Mouse (Mus musculus): ENCODE measurements at regions not wholly inside any gene's neighbourhood (a gene's known extent, or its start where the extent isn't known, plus 50 kb on each side); places are given as distances from the start of the nearest gene placed in this dataset.

DNA sequence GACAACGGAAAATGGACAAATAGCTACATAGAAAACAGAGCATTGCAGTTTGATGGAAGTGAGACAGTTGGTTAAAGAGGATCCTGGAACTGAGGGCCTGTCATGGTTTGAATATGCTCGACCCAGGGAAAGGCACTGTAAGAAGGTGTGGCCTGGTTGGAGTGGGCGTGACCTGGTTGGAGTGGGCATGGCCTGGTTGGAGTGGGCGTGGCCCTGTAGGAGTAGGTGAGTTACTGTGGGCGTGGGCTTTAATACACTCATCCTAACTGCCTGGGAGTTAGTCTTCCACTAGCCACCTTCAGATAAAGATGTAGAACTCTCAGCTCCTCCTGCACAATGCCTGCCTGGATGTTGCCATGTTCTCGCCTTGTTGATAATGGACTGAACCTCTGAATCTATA is 126.8 kb upstream of the Tbx3 start:
- no peak for DNase-seq (ENCODE audit: low read depth, low spot score)
- H3K9ac ChIP-seq (ENCODE audit: control insufficient read depth, low read depth, low read length, poor library complexity, severe bottlenecking), result no peak overlapping the region
- no peak overlapping the region for H3K27ac ChIP-seq (ENCODE audit: control insufficient read depth, low read depth, low read length)
- no peak overlapping the region for H3K4me3 ChIP-seq (ENCODE audit: control insufficient read depth in 1 of 2, insufficient read depth in 1 of 2, low read depth in 2 of 2, low read length in 2 of 2)
- no peaks in the 10 kb centered on the region for H3K9me3 ChIP-seq (replicated peaks; ENCODE audit: insufficient read depth, low read length)
- no peak for TF ChIP-seq MYB (IDR thresholded peaks at IDR 0.05; ENCODE audit: low read depth, low read length)
- no peak for TF ChIP-seq MAZ (IDR thresholded peaks at IDR 0.05; ENCODE audit: low read depth, low read length)
- TF ChIP-seq BHLHE40 (IDR thresholded peaks at IDR 0.05; ENCODE audit: borderline replicate concordance, low read depth, low read length), result no peak
- TF ChIP-seq POLR2AphosphoS5 (IDR thresholded peaks at IDR 0.05; ENCODE audit: borderline replicate concordance, low read depth, low read length), result no peak
- no peak for TF ChIP-seq GABPA (IDR thresholded peaks at IDR 0.05; ENCODE audit: low read depth, low read length)
- TF ChIP-seq MAFK (IDR thresholded peaks at IDR 0.05; ENCODE audit: borderline replicate concordance, low read depth, low read length), result no peak
- TF ChIP-seq USF2 (IDR thresholded peaks at IDR 0.05; ENCODE audit: borderline replicate concordance in 1 of 2, insufficient read depth in 1 of 2, low read depth in 1 of 2, low read length in 2 of 2), result no peak
- TF ChIP-seq POLR2A (IDR thresholded peaks at IDR 0.05; ENCODE audit: control insufficient read depth in 1 of 2, insufficient read depth in 1 of 2, low read depth in 1 of 2, low read length in 2 of 2, poor library complexity in 1 of 2), result no peak
- no peak for TF ChIP-seq USF1 (IDR thresholded peaks at IDR 0.05; ENCODE audit: low read depth, low read length)
- TF ChIP-seq MAX (IDR thresholded peaks at IDR 0.05; ENCODE audit: low read length), result no peak
- no peak for TF ChIP-seq RCOR1 (IDR thresholded peaks at IDR 0.05; ENCODE audit: low read depth, low read length)
- no peak for TF ChIP-seq ZNF384 (IDR thresholded peaks at IDR 0.05; ENCODE audit: low read depth, low read length)
- TF ChIP-seq TAL1 (IDR thresholded peaks at IDR 0.05; ENCODE audit: low read length), result no peak
- no peak for TF ChIP-seq ZKSCAN1 (IDR thresholded peaks at IDR 0.05; ENCODE audit: low read depth, low read length)
- no peak for TF ChIP-seq UBTF (IDR thresholded peaks at IDR 0.05; ENCODE audit: borderline replicate concordance, insufficient read depth, low read depth, low read length)
- TF ChIP-seq GATA1 (IDR thresholded peaks at IDR 0.05; ENCODE audit: low read depth, low read length), result no peak
- no peak for TF ChIP-seq E2F4 (IDR thresholded peaks at IDR 0.05; ENCODE audit: borderline replicate concordance, low read depth, low read length)
- no peak for TF ChIP-seq ELF1 (IDR thresholded peaks at IDR 0.05; ENCODE audit: low read depth, low read length)
- TF ChIP-seq HCFC1 (IDR thresholded peaks at IDR 0.05; ENCODE audit: low read depth, low read length), result no peak
- TF ChIP-seq CTCF (IDR thresholded peaks at IDR 0.05 in 2 of 3, conservative IDR thresholded peaks at IDR 0.05 in 1 of 3; ENCODE audit: control insufficient read depth in 1 of 3, insufficient read depth in 1 of 3, low read depth in 2 of 3, low read length in 3 of 3, poor library complexity in 1 of 3, severe bottlenecking in 1 of 3), result no peak
- no peaks in the 10 kb centered on the region for H3K27me3 ChIP-seq (ENCODE audit: control insufficient read depth in 1 of 2, insufficient read depth in 2 of 2, low read length in 2 of 2)
- H3K79me2 ChIP-seq (ENCODE audit: control insufficient read depth, insufficient read depth, low read length, poor library complexity), result no peaks in the 10 kb centered on the region
- no peaks in the 10 kb centered on the region for H3K4me1 ChIP-seq (ENCODE audit: control insufficient read depth in 1 of 2, insufficient read depth in 2 of 2, low read length in 2 of 2)
- H3K36me3 ChIP-seq (ENCODE audit: control insufficient read depth in 1 of 2, insufficient read depth in 2 of 2, low read length in 2 of 2), result no peaks in the 10 kb centered on the region

DNA sequence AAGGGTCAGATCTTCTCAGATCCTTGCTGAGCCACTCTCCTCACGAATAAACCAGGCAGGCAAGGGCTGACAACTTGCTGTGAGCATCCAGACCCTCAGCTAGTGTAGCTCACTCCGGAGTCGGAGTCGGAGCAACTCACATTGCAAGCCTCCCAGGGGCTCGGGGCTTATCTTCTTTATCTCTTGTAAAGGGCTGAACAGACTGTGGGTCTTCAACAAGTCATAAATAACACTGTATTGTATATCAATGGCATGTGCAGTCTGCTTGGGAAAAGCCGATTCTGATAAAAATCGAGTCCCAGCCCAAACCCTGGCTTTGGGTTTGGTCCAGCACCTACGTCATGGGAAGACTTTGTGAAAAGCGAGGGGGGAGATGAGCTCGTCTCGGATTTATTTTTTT is 125.8 kb upstream of the Tbx3 start:
- Histone ChIP-seq H3K9ac (ENCODE audit: control insufficient read depth, low read depth, low read length, poor library complexity, severe bottlenecking) (no peak overlapping the region), H3K27me3 (ENCODE audit: control insufficient read depth in 1 of 2, insufficient read depth in 2 of 2, low read length in 2 of 2) (no peaks in the 10 kb centered on the region), H3K36me3 (ENCODE audit: control insufficient read depth in 1 of 2, insufficient read depth in 2 of 2, low read length in 2 of 2) (no peaks in the 10 kb centered on the region), H3K9me3 (replicated peaks; ENCODE audit: insufficient read depth, low read length) (no peaks in the 10 kb centered on the region), H3K4me3 (ENCODE audit: control insufficient read depth in 1 of 2, insufficient read depth in 1 of 2, low read depth in 2 of 2, low read length in 2 of 2) (no peak overlapping the region), H3K79me2 (ENCODE audit: control insufficient read depth, insufficient read depth, low read length, poor library complexity) (no peaks in the 10 kb centered on the region), H3K4me1 (ENCODE audit: control insufficient read depth in 1 of 2, insufficient read depth in 2 of 2, low read length in 2 of 2) (no peaks in the 10 kb centered on the region), H3K27ac (ENCODE audit: control insufficient read depth, low read depth, low read length) (no peak overlapping the region)
- TF ChIP-seq MAX (IDR thresholded peaks at IDR 0.05; ENCODE audit: low read length) (no peak), JUND (IDR thresholded peaks at IDR 0.05; ENCODE audit: low read depth, low read length) (no peak), POLR2AphosphoS5 (IDR thresholded peaks at IDR 0.05; ENCODE audit: borderline replicate concordance, low read depth, low read length) (no peak), ZNF384 (IDR thresholded peaks at IDR 0.05; ENCODE audit: low read depth, low read length) (no peak), KAT2A (conservative IDR thresholded peaks at IDR 0.05; ENCODE audit: low read depth, low read length) (no peak), MEF2A (IDR thresholded peaks at IDR 0.05; ENCODE audit: extremely low read depth, insufficient replicate concordance, low read depth, low read length, poor library complexity, severe bottlenecking) (no peak), NRF1 (IDR thresholded peaks at IDR 0.05; ENCODE audit: insufficient read depth, low read depth, low read length, poor library complexity, severe bottlenecking) (no peak), ZC3H11A (IDR thresholded peaks at IDR 0.05; ENCODE audit: low read depth, low read length) (no peak), MXI1 (IDR thresholded peaks at IDR 0.05; ENCODE audit: low read depth, low read length) (no peak), EP300 (IDR thresholded peaks at IDR 0.05; ENCODE audit: low read depth in 1 of 2, low read length in 2 of 2) (no peak), RAD21 (IDR thresholded peaks at IDR 0.05; ENCODE audit: low read depth, low read length) (no peak), USF2 (IDR thresholded peaks at IDR 0.05; ENCODE audit: borderline replicate concordance in 1 of 2, insufficient read depth in 1 of 2, low read depth in 1 of 2, low read length in 2 of 2) (no peak), SIN3A (IDR thresholded peaks at IDR 0.05; ENCODE audit: low read length) (no peak), TBP (IDR thresholded peaks at IDR 0.05; ENCODE audit: low read depth, low read length) (no peak)
- no peak for DNase-seq (ENCODE audit: low read depth, low spot score)
